ENCODE assay signal across 19 mouse cellular contexts in genomic region chr9:59955692-59956091, GRCm38 (mm10). TPM values are rescaled to one million over a fixed set of nuclear protein-coding genes. Genes with fewer than 3 reads are reported as not detected.
A peak's percentile ranks its signal among the peaks of the same experiment; 100 is the strongest.
DNase-seq lines count a peak whose midpoint lies in the region; ATAC-seq and TF ChIP-seq lines count a peak whose summit lies in the region.
"Had no signal": no experiment of that assay in that cellular context is flagged by ENCODE, and none has a peak within 500 bp of the region (broad histone marks: within the 10 kb centered on the region; RNA-seq: fewer than 3 reads in every experiment).

No protein-coding gene starts in this region.

- H3K27ac ChIP-seq in hindbrain, postnatal 0 days, result no peak overlapping the region
- no peak overlapping the region for H3K27ac ChIP-seq in hindbrain, embryonic 12.5 days
- peak overlapping the region; percentile 65 for H3K27ac ChIP-seq in intestine, embryonic 16.5 days (ENCODE audit: low read length)
- peak overlapping the region; percentile 71 for H3K27ac ChIP-seq in stomach, embryonic 16.5 days (ENCODE audit: low read length)
- H3K27ac ChIP-seq: liver, embryonic 12.5 days had no signal

- no peaks in the 10 kb centered on the region for H3K27me3 ChIP-seq in hindbrain, postnatal 0 days (ENCODE audit: insufficient read depth, low read length)
- no peaks in the 10 kb centered on the region for H3K27me3 ChIP-seq in hindbrain, embryonic 12.5 days
- H3K27me3 ChIP-seq in intestine, embryonic 16.5 days (replicated peaks; ENCODE audit: control insufficient read depth, insufficient read depth, low read length), result no peaks in the 10 kb centered on the region
- H3K27me3 ChIP-seq in stomach, embryonic 16.5 days (ENCODE audit: control insufficient read depth, insufficient read depth, low read length), result no peaks in the 10 kb centered on the region
- H3K27me3 ChIP-seq: liver, embryonic 12.5 days had no signal

- H3K4me3 ChIP-seq in hindbrain, postnatal 0 days (ENCODE audit: low read length), result no peak overlapping the region
- H3K4me3 ChIP-seq in hindbrain, embryonic 12.5 days, result no peak overlapping the region
- H3K4me3 ChIP-seq in intestine, embryonic 16.5 days (ENCODE audit: low read length), result no peak overlapping the region
- H3K4me3 ChIP-seq in stomach, embryonic 16.5 days (replicated peaks; ENCODE audit: low read length), result no peak overlapping the region
- H3K4me3 ChIP-seq: liver, embryonic 12.5 days; megakaryocyte, embryonic 14.5 days had no signal

- H3K4me1 ChIP-seq in hindbrain, postnatal 0 days (ENCODE audit: insufficient read depth, low read length), result 0 out of 2 replicates have a peak, but pooled peaks cover 4% of the 10 kb centered on the region
- peaks cover 4% of the 10 kb centered on the region; the same call in 1 of the 2 replicates for H3K4me1 ChIP-seq in hindbrain, embryonic 12.5 days
- H3K4me1 ChIP-seq in intestine, embryonic 16.5 days (ENCODE audit: control insufficient read depth, insufficient read depth, low read length), result peaks cover 46% of the 10 kb centered on the region
- H3K4me1 ChIP-seq in stomach, embryonic 16.5 days (ENCODE audit: control insufficient read depth, insufficient read depth, low read length), result peaks cover 18% of the 10 kb centered on the region

- H3K36me3 ChIP-seq in hindbrain, postnatal 0 days (ENCODE audit: insufficient read depth, low read length), result no peaks in the 10 kb centered on the region
- no peaks in the 10 kb centered on the region for H3K36me3 ChIP-seq in hindbrain, embryonic 12.5 days
- H3K36me3 ChIP-seq in intestine, embryonic 16.5 days (ENCODE audit: control insufficient read depth, insufficient read depth, low read length), result no peaks in the 10 kb centered on the region
- no peaks in the 10 kb centered on the region for H3K36me3 ChIP-seq in stomach, embryonic 16.5 days (ENCODE audit: control insufficient read depth, insufficient read depth, low read length)
- H3K36me3 ChIP-seq: liver, embryonic 12.5 days had no signal

- DNase-seq in CD4-positive, CD25-positive, alpha-beta regulatory T cell, adult 2 months (ENCODE audit: low read depth, low spot score), result peak; percentile 24
- DNase-seq in hindbrain, postnatal 0 days (ENCODE audit: low spot score), result peak; percentile 24
- DNase-seq in gastrocnemius, postnatal 36 days, result no peak
- DNase-seq in spleen, postnatal 10 days (ENCODE audit: low spot score in 2 of 2), result no peak
- DNase-seq: kidney, adult 11 months; kidney, postnatal 10 days; right cerebral cortex, postnatal 4 days; thymus, postnatal 25 days had no signal

- H3K9ac ChIP-seq in hindbrain, postnatal 0 days (replicated peaks; ENCODE audit: low read length), result no peak overlapping the region
- no peak overlapping the region for H3K9ac ChIP-seq in hindbrain, embryonic 12.5 days
- peak overlapping the region; percentile 21; the same call in 1 of the 2 replicates for H3K9ac ChIP-seq in intestine, embryonic 16.5 days (ENCODE audit: low read depth, low read length)
- peak overlapping the region; percentile 18; the same call in 1 of the 2 replicates for H3K9ac ChIP-seq in stomach, embryonic 16.5 days (ENCODE audit: low read length)
- H3K9ac ChIP-seq: liver, embryonic 12.5 days had no signal

- intact Hi-C loops in gastrocnemius, postnatal 36 days (cut with DNase I), result no loop called here

- ATAC-seq in CD4-positive, CD25-positive, alpha-beta regulatory T cell, adult 4 months, result no peak
- no peak for ATAC-seq in hindbrain, postnatal 0 days
- no peak for ATAC-seq in hindbrain, embryonic 12.5 days (ENCODE audit: low FRiP score)
- no peak for ATAC-seq in intestine, embryonic 16.5 days
- no peak for ATAC-seq in stomach, embryonic 16.5 days (ENCODE audit: insufficient read depth, low FRiP score)
- ATAC-seq: activated CD4-positive, CD25-positive, alpha-beta regulatory T cell, adult 4 months; liver, embryonic 12.5 days had no signal

- 54% methylated on average over 6 of the region's 6 CpGs for WGBS in hindbrain, postnatal 0 days
- 85% methylated on average over 6 of the region's 6 CpGs for WGBS in hindbrain, embryonic 12.5 days
- 74% methylated on average over 6 of the region's 6 CpGs for WGBS in intestine, embryonic 16.5 days
- WGBS in stomach, embryonic 16.5 days, result 67% methylated on average over 6 of the region's 6 CpGs

- H3K9me3 ChIP-seq in hindbrain, postnatal 0 days (ENCODE audit: low read length), result no peaks in the 10 kb centered on the region
- no peaks in the 10 kb centered on the region for H3K9me3 ChIP-seq in hindbrain, embryonic 12.5 days (replicated peaks)
- no peaks in the 10 kb centered on the region for H3K9me3 ChIP-seq in intestine, embryonic 16.5 days (ENCODE audit: control insufficient read depth, low read length)
- no peaks in the 10 kb centered on the region for H3K9me3 ChIP-seq in stomach, embryonic 16.5 days (replicated peaks; ENCODE audit: control insufficient read depth, low read length)
- H3K9me3 ChIP-seq: liver, embryonic 12.5 days; megakaryocyte, embryonic 14.5 days had no signal

- H3K4me2 ChIP-seq in hindbrain, postnatal 0 days (ENCODE audit: low read depth, low read length), result no peak overlapping the region
- H3K4me2 ChIP-seq in hindbrain, embryonic 12.5 days (replicated peaks), result no peak overlapping the region
- H3K4me2 ChIP-seq in intestine, embryonic 16.5 days (ENCODE audit: low read depth, low read length), result no peak overlapping the region
- no peak overlapping the region for H3K4me2 ChIP-seq in stomach, embryonic 16.5 days (ENCODE audit: low read depth, low read length)
- H3K4me2 ChIP-seq: liver, embryonic 12.5 days had no signal

- TF ChIP-seq CTCF in hindbrain, postnatal 0 days (IDR thresholded peaks at IDR 0.05; ENCODE audit: low read depth), result no peak

RNA-seq across cellular contexts. Expression of gene Nr2e3, which starts 4.8 kb away (rescaled TPM):
- polyA plus RNA-seq in CD4-positive, CD25-positive, alpha-beta regulatory T cell, adult 4 months (2017; shearing (Covaris generic)), result not detected
- 0.07 TPM in 1 of 2 replicates, not detected in the other for total RNA-seq in hindbrain, postnatal 0 days (2014; rRNA removed)
- not detected in 2 replicates for polyA plus RNA-seq in hindbrain, postnatal 0 days (2015; fragmentation: Nextera tagmentation; extraction: Ambion mirVana)
- 0.12 TPM in 1 of 2 replicates, not detected in the other for polyA plus RNA-seq in hindbrain, embryonic 12.5 days (2016; fragmentation: Nextera tagmentation; extraction: Ambion mirVana)
- 16.9 and 21.2 TPM in 2 replicates for polyA plus RNA-seq in intestine, embryonic 16.5 days (2015; fragmentation: Nextera tagmentation; extraction: Ambion mirVana)
- polyA plus RNA-seq in stomach, embryonic 16.5 days (2015; fragmentation: Nextera tagmentation; extraction: Ambion mirVana), result 1.7 and 3.1 TPM in 2 replicates
- not detected for total RNA-seq in gastrocnemius, postnatal 36 days (2021)
- total RNA-seq: hematopoietic stem cell, adult 5-6 weeks had no signal
- polyA plus RNA-seq: activated CD4-positive, CD25-positive, alpha-beta regulatory T cell, adult 4 months; forebrain, embryonic 11.5 days; liver, embryonic 12.5 days; lung, embryonic 16.5 days; neural tube, embryonic 14.5 days had no signal

Comparison
In these comparisons a context has a peak if more than half of its experiments do, and no peak if none do; other contexts are left out.
1. DNase-seq: peak in CD4-positive, CD25-positive, alpha-beta regulatory T cell, adult 2 months (single experiment) and hindbrain, postnatal 0 days (single experiment); none in gastrocnemius, postnatal 36 days (0 of 2) and spleen, postnatal 10 days (0 of 2).
2. H3K27ac ChIP-seq: peak in intestine, embryonic 16.5 days (single experiment) and stomach, embryonic 16.5 days (single experiment); none in hindbrain, postnatal 0 days (single experiment) and hindbrain, embryonic 12.5 days (single experiment).
3. H3K9ac ChIP-seq: peak in intestine, embryonic 16.5 days (single experiment) and stomach, embryonic 16.5 days (single experiment); none in hindbrain, postnatal 0 days (single experiment) and hindbrain, embryonic 12.5 days (single experiment).